Mouse (Mus musculus) midbrain, embryonic 16.5 days (tissue): ENCODE measurements around the gene Kcnb1. TPM values are rescaled to one million over a fixed set of nuclear protein-coding genes. Genes with fewer than 3 reads are reported as not detected.

Source experiments
- ATAC-seq: fragments of 200-750 bp; cut with Nextera tagmentation; 2 replicates; pipeline ENCODE4 v1.8.0; 2017; ENCODE audit warnings: moderate TSS enrichment
- H3K27ac ChIP-seq: fragments of 300-500 bp; sonication (generic); 2 replicates; pipeline ENCODE4 v1.5.1; 2014; ENCODE audit warnings: mild to moderate bottlenecking, low read length, mixed read lengths
- H3K27me3 ChIP-seq: fragments of 300-500 bp; sonication (generic); 2 replicates; pipeline ENCODE4 v1.6.1; 2014; ENCODE audit warnings: low read depth, low read length, mixed read lengths; ENCODE audit not compliant: control insufficient read depth, insufficient read depth
- H3K36me3 ChIP-seq: fragments of 300-500 bp; sonication (generic); 2 replicates; pipeline ENCODE4 v1.6.1; 2014; ENCODE audit warnings: mild to moderate bottlenecking, low read length, moderate library complexity, mixed read lengths; ENCODE audit not compliant: control insufficient read depth, insufficient read depth
- H3K4me1 ChIP-seq: fragments of 300-500 bp; sonication (generic); 2 replicates; pipeline ENCODE4 v1.6.1; 2014; ENCODE audit warnings: mild to moderate bottlenecking, low read length, mixed read lengths; ENCODE audit not compliant: control insufficient read depth, insufficient read depth
- H3K4me2 ChIP-seq: fragments of 300-500 bp; sonication (generic); 2 replicates; pipeline ENCODE4 v1.6.1; 2014; ENCODE audit warnings: mild to moderate bottlenecking, low read length, mixed read lengths
- H3K4me3 ChIP-seq: fragments of 300-500 bp; sonication (generic); 2 replicates; pipeline ENCODE4 v1.5.1; 2014; ENCODE audit warnings: low read depth, mild to moderate bottlenecking, low read length, moderate library complexity, mixed read lengths
- H3K9ac ChIP-seq: fragments of 300-500 bp; sonication (generic); 2 replicates; pipeline ENCODE4 v1.6.1; 2014; ENCODE audit warnings: low read depth, low read length, mixed read lengths
- H3K9me3 ChIP-seq: fragments of 300-500 bp; sonication (generic); replicated peaks from 2 replicates; pipeline ENCODE4 v1.6.1; 2014; ENCODE audit warnings: mild to moderate bottlenecking, low read length, mixed read lengths; ENCODE audit not compliant: control insufficient read depth, poor library complexity, severe bottlenecking
- WGBS: fragments of 180-500 bp; shearing (Covaris S2); extraction: QIAGEN DNeasy Blood & Tissue Kit; methylation state at CpG from one replicate; pipeline ENCODE4 v1.1.7; 2014; 5-methylcytosine and 5-hydroxymethylcytosine counted together
- polyA plus RNA-seq: library from polyadenylated mRNA; unstranded; fragments of >200 nt; fragmentation: Nextera tagmentation; extraction: Ambion mirVana; gene quantifications from 2 replicates; pipeline ENCODE4 v1.2.1, GENCODE M21; 2015

Kcnb1 gene
- polyA plus RNA-seq, 1 experiment from 2014 or later = 3.9 TPM

- Histone ChIP-seq H3K27me3 (no peaks in the 10 kb centered on the region), H3K27ac (no peak overlapping the region), H3K4me3 (no peak overlapping the region), H3K4me2 (no peak overlapping the region), H3K36me3 (peaks cover 2% of the 10 kb centered on the region; the same call in 1 of the 2 replicates), H3K4me1 (peaks cover 11% of the 10 kb centered on the region), H3K9me3 (no peaks in the 10 kb centered on the region), H3K9ac (no peak overlapping the region)
- ATAC-seq = no peak
- 90% methylated on average over 4 of the region's 4 CpGs for WGBS
Measured at GRCm38 (mm10) chr2:167159721-167160120, 30.2 kb downstream of the Kcnb1 start.

GRCm38 (mm10) chr2:167158780-167159179 is 31.2 kb downstream of the Kcnb1 start:
- Histone ChIP-seq H3K4me2 (no peak overlapping the region), H3K9ac (no peak overlapping the region), H3K4me3 (no peak overlapping the region), H3K36me3 (peaks cover 2% of the 10 kb centered on the region; the same call in 1 of the 2 replicates), H3K4me1 (peaks cover 11% of the 10 kb centered on the region), H3K9me3 (no peaks in the 10 kb centered on the region), H3K27me3 (no peaks in the 10 kb centered on the region), H3K27ac (no peak overlapping the region)
- WGBS = 57% methylated on average over 5 of the region's 5 CpGs
- 0 out of 2 replicates have a peak, but pooled peaks have one; percentile 55 for ATAC-seq

GRCm38 (mm10) chr2:167156118-167156715 is 33.7 kb downstream of the Kcnb1 start:
- H3K4me1 ChIP-seq = peaks cover 11% of the 10 kb centered on the region
- H3K27me3 ChIP-seq = no peaks in the 10 kb centered on the region
- no peak overlapping the region for H3K4me2 ChIP-seq
- H3K4me3 ChIP-seq = no peak overlapping the region
- H3K27ac ChIP-seq = 0 out of 2 replicates have a peak overlapping the region, but pooled peaks have one; percentile 10
- WGBS = 38% methylated on average over 9 of the region's 9 CpGs
- 0 out of 2 replicates have a peak, but pooled peaks have one; percentile 21 for ATAC-seq
- H3K9ac ChIP-seq = no peak overlapping the region
- no peaks in the 10 kb centered on the region for H3K9me3 ChIP-seq
- 0 out of 2 replicates have a peak, but pooled peaks cover 2% of the 10 kb centered on the region for H3K36me3 ChIP-seq

GRCm38 (mm10) chr2:167155541-167155973 is 34.4 kb downstream of the Kcnb1 start:
- ATAC-seq = peak; percentile 49; the same call in 1 of the 2 replicates

GRCm38 (mm10) chr2:167150880-167151279 is 39.1 kb downstream of the Kcnb1 start:
- Histone ChIP-seq H3K36me3 (peaks cover 4% of the 10 kb centered on the region; the same call in 1 of the 2 replicates), H3K4me3 (no peak overlapping the region), H3K9ac (no peak overlapping the region), H3K4me1 (peaks cover 18% of the 10 kb centered on the region), H3K9me3 (no peaks in the 10 kb centered on the region), H3K4me2 (no peak overlapping the region), H3K27ac (no peak overlapping the region), H3K27me3 (no peaks in the 10 kb centered on the region)
- 90% methylated on average over 6 of the region's 6 CpGs for WGBS
- ATAC-seq = no peak

More at GRCm38 (mm10) chr2:167155541-167155973, 34.4 kb downstream of the Kcnb1 start:
- Histone ChIP-seq H3K4me1 (peaks cover 11% of the 10 kb centered on the region), H3K36me3 (no peaks in the 10 kb centered on the region), H3K9ac (peak overlapping the region; percentile 31; the same call in 1 of the 2 replicates), H3K9me3 (no peaks in the 10 kb centered on the region), H3K4me2 (no peak overlapping the region), H3K4me3 (no peak overlapping the region), H3K27ac (0 out of 2 replicates have a peak overlapping the region, but pooled peaks have one; percentile 10), H3K27me3 (no peaks in the 10 kb centered on the region)
- 34% methylated on average over 4 of the region's 4 CpGs for WGBS

GRCm38 (mm10) chr2:167150135-167150534 is 39.8 kb downstream of the Kcnb1 start:
- no peak overlapping the region for H3K27ac ChIP-seq
- H3K9ac ChIP-seq = no peak overlapping the region
- no peaks in the 10 kb centered on the region for H3K9me3 ChIP-seq
- no peak for ATAC-seq
- H3K4me2 ChIP-seq = no peak overlapping the region
- peaks cover 4% of the 10 kb centered on the region; the same call in 1 of the 2 replicates for H3K36me3 ChIP-seq
- H3K27me3 ChIP-seq = no peaks in the 10 kb centered on the region
- no peak overlapping the region for H3K4me3 ChIP-seq
- peaks cover 11% of the 10 kb centered on the region for H3K4me1 ChIP-seq
- WGBS = 89% methylated on average over 7 of the region's 7 CpGs

- Histone ChIP-seq H3K9ac (no peak overlapping the region), H3K4me3 (no peak overlapping the region), H3K36me3 (peaks cover 4% of the 10 kb centered on the region; the same call in 1 of the 2 replicates), H3K4me1 (peaks cover 22% of the 10 kb centered on the region), H3K27ac (no peak overlapping the region), H3K27me3 (no peaks in the 10 kb centered on the region), H3K4me2 (no peak overlapping the region), H3K9me3 (no peaks in the 10 kb centered on the region)
- WGBS = 97% methylated on average over 6 of the region's 6 CpGs
- no peak for ATAC-seq
Measured at GRCm38 (mm10) chr2:167149035-167149434, 40.9 kb downstream of the Kcnb1 start.

- H3K27me3 ChIP-seq = no peaks in the 10 kb centered on the region
- peaks cover 4% of the 10 kb centered on the region; the same call in 1 of the 2 replicates for H3K36me3 ChIP-seq
- no peak overlapping the region for H3K27ac ChIP-seq
- H3K4me1 ChIP-seq = peaks cover 23% of the 10 kb centered on the region
- H3K9me3 ChIP-seq = no peaks in the 10 kb centered on the region
- no peak overlapping the region for H3K9ac ChIP-seq
- no peak overlapping the region for H3K4me3 ChIP-seq
- 86% methylated on average over 8 of the region's 8 CpGs for WGBS
- H3K4me2 ChIP-seq = no peak overlapping the region
- ATAC-seq = no peak
Measured at GRCm38 (mm10) chr2:167147708-167148107, 42.2 kb downstream of the Kcnb1 start.

GRCm38 (mm10) chr2:167145904-167146303 is 44.1 kb downstream of the Kcnb1 start:
- 60% methylated on average over 5 of the region's 5 CpGs for WGBS
- no peak overlapping the region for H3K4me2 ChIP-seq
- H3K9ac ChIP-seq = no peak overlapping the region
- H3K27me3 ChIP-seq = no peaks in the 10 kb centered on the region
- no peak overlapping the region for H3K4me3 ChIP-seq
- no peaks in the 10 kb centered on the region for H3K9me3 ChIP-seq
- peaks cover 4% of the 10 kb centered on the region; the same call in 1 of the 2 replicates for H3K36me3 ChIP-seq
- H3K4me1 ChIP-seq = peaks cover 23% of the 10 kb centered on the region
- no peak overlapping the region for H3K27ac ChIP-seq
- no peak for ATAC-seq
